Mouse (Mus musculus) brain, adult 2 months (tissue): ENCODE results near the gene Utp14b.

Source experiments
- DNase-seq: peaks from one replicate; pipeline ENCODE4 v3.0.0; 2011; ENCODE audit warnings: low read depth, low spot score

The Utp14b gene

GRCm38 (mm10) chr1:78657671-78658440 lies at the start of gene Utp14b, which contains the start of gene Acsl3:
TSS of gene Utp14b (plus strand) at chr1:78658038.
TSS of gene Acsl3 (plus strand) at chr1:78657825.
- peak; percentile 98 for DNase-seq

- no peak for DNase-seq
These were observed 48.5 kb upstream of the Utp14b start for GRCm38 (mm10) chr1:78609134-78609907.

DNA sequence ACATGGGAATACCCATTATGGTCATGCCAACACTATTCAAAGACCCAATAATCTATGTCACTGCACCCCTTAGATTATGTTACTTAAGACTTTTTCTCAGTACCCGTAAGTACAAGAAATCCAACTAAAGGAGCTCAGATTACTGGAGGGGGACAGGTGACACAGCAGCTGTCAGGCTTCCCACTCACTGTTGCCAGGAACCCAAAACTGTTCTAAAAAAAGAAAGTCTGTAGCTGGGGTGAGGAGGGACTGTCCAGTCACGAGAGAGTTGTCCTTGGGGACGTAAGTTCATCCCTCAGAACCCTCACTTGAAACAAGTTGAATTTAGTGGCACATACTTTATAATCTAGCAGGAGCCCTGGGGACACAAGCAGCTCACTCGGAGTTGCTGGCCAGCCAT lies 46.8 kb upstream of the Utp14b start:
- peak; percentile 7 for DNase-seq

DNA sequence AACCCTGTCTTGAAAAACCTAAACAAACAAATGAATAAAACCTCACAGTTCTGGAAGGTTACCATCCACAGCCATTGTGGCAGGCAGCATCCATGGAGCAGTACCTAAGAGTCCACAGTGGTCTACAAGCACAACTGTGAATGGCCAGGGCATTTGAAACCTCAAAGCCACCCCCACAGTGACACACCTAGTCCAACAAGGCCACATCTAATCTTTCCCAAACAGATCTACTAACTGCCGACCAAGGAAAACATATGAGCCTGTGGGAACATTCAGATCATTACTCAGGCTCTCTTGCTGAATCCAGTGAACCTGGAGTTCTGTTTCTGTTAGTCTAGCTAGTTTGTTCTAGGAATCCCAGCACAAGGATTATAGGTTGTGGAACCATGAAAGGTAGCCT lies 44.9 kb upstream of the Utp14b start:
- DNase-seq, result no peak

DNA sequence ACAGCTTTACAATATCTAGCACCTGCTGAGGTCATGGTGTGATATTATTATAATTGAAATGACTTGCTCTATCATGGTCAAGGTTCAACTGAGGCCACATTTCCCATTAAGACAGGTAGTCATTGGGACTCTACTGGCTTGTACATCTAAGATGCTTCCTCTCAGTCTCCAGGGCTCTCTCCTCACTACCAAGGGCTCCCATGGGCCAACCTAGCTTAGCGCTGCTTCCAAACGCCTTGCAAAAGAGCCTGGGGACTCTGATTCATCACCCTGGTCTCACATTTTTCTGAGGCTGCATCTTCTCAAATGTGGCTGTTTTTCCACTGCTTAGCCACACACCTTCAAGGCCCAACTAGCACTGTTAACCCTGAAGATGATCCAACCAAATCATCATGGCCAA lies 33.5 kb upstream of the Utp14b start:
- DNase-seq, result no peak

DNA sequence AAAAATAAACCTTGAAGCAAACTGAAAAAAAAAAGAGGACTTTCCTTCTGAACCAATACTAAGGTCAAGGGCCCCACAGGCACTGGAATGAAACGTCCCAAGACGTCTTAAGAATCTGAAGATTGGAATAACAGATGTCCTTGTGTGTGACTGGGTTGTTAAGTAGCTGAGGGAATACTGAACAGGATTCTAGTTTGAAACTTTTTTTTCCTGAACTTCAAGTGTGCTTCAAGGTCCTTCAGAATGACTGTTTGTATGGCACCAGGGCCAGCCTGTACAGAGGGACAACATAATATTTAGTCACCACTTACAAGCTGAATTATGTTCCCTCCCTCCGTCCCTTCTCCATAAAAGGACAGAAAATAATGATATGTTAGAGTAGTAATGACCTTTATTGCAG lies 23.4 kb upstream of the Utp14b start:
- no peak for DNase-seq

DNA sequence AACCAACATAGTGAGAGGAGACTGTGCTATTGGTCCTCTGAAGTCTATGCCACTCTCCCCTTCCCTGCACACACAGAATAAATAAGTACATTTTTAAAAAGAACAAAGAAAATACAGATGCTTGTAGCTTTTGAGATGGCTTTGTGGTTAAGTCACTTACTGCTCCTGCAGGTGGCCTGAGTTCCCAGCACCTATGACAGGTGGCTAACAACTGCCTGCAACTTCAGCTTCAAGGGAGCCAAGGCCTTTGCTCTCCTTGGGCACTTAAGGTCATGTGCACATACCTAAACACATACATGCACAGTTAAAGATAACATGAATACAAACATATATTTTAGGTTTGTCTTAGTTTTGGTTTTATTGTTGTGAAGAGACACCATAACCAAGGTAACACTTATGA lies 17.0 kb upstream of the Utp14b start:
- DNase-seq, result no peak

GRCm38 (mm10) chr1:78641791-78642190 lies 16.0 kb upstream of the Utp14b start:
- DNase-seq, result no peak

GRCm38 (mm10) chr1:78642197-78642596 lies 15.6 kb upstream of the Utp14b start:
- DNase-seq, result no peak

DNA sequence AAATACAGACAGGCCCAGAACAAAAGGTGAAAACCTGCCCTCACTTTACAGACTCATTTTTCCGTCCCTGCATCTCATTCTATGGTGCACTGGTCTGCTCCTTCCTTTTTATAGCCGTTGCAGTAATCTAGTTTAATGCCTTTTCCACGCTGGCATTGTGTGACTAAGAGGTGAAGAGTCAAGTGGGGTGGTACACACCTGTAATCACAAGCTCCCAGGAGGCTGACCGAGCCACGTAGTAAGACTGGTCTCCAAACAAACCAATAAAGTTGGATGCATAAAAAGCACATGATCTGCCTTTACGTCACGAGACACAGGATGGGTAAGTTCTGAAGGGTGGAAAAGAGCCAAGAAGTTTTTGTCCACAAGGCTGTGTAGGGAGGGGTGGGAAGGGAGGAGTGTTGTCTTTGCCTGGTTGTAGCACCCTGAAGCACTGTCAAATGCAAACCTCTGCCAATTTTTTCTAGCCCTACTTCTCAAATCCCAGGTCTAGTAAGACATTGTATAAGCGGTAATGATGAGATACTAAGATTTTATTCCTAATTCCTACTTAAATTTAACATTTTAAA lies 10.4 kb upstream of the Utp14b start:
- no peak for DNase-seq

DNA sequence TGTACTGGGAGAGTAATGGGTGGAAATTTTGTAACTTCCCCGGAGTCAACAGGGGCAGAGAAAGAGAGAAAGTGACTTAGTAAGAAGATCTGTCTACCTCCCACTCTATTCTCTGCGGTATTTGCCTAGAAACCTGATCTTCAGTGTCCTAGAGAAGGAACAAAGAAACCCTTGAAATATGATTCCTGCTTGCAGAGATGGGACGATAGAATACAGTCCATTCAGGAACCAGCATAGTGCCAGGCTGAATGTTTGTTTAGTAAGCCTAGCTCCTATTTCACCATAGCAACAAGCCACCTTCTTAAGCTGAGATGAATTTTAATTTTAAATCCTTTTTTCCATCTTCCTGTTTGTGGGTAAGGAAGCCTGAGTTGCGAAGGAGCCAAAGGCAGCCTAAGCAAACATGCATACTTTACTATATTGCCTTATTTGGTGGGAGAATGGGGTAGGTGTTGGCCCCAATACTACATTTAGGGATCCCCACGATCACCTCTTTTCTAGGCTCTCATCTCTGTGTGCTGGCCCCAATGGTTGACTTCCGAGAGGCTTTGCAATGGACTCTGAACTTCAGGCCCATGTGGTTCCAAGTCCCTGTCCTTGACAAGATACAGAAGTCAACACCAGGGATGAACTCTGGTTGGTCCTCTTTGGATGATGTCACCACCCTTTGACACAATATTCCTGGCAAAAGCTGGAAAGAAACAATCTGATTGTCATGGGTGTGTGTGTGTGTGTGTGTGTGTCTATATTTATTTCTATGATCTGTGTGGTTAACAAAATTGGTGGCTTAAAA lies 8.4 kb upstream of the Utp14b start:
- peak; percentile 30 for DNase-seq

- peak; percentile 18 for DNase-seq
These were observed 1.4 kb upstream of the Utp14b start for GRCm38 (mm10) chr1:78656472-78656871.

GRCm38 (mm10) chr1:78657021-78657629 lies 713 bp upstream of the Utp14b start:
- no peak for DNase-seq

GRCm38 (mm10) chr1:78658441-78659269 lies 817 bp downstream of the Utp14b start:
- DNase-seq, result peak; percentile 40

DNA sequence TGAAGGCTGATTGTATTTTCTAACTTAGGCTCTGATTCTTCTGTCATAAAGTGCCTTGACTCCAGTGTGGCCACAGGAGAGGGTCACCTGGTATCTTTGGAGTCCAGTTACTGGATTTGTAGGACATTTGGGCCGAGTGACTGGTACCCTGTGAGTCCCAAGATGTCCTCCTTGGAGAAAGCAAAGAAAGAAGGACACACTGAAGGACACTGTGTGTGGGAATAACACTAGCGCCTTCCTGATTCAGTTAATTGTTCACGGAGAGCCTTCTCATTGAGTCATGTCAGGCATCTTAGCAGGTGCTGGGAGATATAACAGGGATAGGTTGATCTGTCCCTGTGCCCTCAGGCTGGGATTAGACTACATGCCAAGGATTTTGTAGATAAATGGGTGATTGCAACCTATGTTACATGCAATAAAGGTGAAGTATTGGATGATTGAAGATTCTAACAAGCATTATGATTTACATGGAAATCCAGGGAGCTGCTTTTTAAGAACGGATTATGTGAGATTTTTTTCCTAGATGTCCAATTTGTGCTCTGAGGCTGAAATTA lies 1.5 kb downstream of the Utp14b start:
- peak; percentile 19 for DNase-seq

DNA sequence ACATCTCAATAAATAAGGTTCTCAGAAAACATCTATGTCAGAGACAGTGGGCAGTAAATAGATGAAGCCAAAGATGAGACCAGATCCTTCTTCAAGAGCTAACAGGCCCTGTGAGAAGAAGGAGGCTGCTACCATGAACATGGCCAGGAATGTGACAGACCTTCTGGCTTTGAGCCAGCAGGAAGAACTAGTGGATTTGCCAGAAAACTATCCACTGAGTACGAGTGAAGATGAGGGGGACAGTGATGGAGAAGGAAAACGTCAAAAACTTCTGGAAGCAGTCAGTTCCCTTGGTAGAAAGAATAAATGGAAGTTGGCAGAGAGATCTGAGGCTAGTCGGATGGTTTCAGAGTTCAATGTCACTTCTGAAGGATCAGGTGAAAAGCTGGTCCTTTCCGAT lies 6.5 kb downstream of the Utp14b start:
- DNase-seq, result peak; percentile 27

DNA sequence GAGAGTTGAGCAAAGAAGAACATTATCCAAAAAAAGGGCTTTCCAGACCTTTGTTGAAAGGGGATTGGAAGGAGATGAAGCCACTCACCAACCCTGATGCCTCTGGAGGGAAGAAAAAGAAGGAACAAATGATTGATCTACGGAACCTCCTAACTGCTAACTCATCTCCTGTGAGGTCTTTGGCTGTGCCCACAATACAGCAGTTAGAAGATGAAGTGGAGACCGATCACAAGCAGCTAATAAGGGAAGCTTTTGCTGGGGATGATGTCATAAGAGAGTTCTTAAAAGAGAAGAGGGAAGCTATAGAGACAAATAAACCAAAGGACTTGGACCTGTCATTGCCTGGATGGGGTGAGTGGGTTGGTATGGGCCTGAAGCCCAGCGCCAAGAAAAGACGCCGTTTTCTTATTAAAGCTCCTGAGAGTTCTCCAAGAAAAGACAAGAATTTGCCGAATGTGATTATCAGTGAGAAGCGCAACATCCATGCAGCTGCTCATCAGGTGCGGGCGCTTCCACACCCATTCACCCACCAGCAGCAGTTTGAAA lies 8.2 kb downstream of the Utp14b start:
- DNase-seq, result peak; percentile 47

GRCm38 (mm10) chr1:78666585-78666984 lies 8.7 kb downstream of the Utp14b start:
- no peak for DNase-seq

- no peak for DNase-seq
These were observed 24.5 kb downstream of the Utp14b start for GRCm38 (mm10) chr1:78682291-78682690.

DNA sequence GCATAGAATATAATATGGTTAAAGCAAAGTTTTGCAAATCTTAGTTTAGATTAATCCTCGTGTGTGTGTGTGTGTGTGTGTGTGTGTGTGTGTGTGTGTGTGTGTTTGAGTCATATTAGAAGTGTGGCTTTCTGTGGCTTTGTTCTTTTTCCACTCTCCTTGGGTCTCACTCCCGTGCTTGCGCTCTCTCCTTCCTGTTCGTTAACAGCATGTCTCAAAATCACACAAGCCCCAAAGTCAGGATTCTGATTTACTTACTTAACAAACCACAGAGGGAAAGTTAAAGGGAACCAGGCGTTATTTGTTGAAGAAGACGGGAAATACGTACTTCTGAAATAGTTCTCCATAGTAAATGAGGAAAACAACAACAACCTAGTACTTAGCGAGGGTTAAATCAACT lies 26.3 kb downstream of the Utp14b start:
- DNase-seq, result no peak
